Comparison of ENCODE assay signal across 8 mouse cellular contexts in the genomic region with DNA sequence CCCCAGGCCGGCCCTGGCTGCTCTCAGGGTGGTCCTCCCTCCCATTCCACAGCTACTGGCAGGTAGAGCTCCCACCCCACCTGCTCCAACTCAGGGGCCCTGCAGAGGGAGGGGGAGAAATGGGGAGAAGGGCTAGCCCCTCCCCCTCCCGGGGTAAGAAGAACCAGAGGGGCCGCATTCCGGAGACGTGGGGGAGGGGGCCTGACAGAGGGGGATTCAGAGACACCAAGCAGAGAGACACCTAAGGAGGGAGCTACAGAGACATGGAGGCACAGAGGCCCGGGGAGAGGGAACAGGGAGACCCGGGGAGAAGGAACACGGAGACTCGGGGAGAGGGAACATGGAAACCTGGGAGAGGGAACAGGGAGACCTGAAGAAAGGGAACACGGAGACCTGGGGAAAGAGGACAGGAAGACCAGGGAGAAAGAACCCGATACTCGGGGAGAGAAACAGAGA. TPM values are rescaled to one million over a fixed set of nuclear protein-coding genes. Genes with fewer than 3 reads are reported as not detected.
A peak's percentile ranks its signal among the peaks of the same experiment; 100 is the strongest.
DNase-seq lines count a peak whose midpoint lies in the region; ATAC-seq and TF ChIP-seq lines count a peak whose summit lies in the region.

No protein-coding gene starts in this region.

- under 1% methylated on average over 12 of the region's 12 CpGs for WGBS in hindbrain, embryonic 12.5 days
- 6% methylated on average over 12 of the region's 12 CpGs for WGBS in liver, embryonic 15.5 days (ENCODE audit: insufficient replicate concordance)
- 7% methylated on average over 12 of the region's 12 CpGs for WGBS in small intestine, adult 2 months

- peaks cover 14% of the 10 kb centered on the region; the same call in 1 of the 2 replicates for H3K36me3 ChIP-seq in hindbrain, embryonic 12.5 days
- no peaks in the 10 kb centered on the region for H3K36me3 ChIP-seq in liver, embryonic 15.5 days (replicated peaks)
- H3K36me3 ChIP-seq in small intestine, adult 2 months (ENCODE audit: control insufficient read depth, insufficient read depth, low read length) = peaks cover 4% of the 10 kb centered on the region

- peak; percentile 30; the same call in 1 of the 2 replicates for ATAC-seq in hindbrain, embryonic 12.5 days (ENCODE audit: low FRiP score)
- ATAC-seq in liver, embryonic 15.5 days (ENCODE audit: insufficient read depth) = no peak

- no peak for DNase-seq in gastrocnemius, adult 2 months
- no peak for DNase-seq in gastrocnemius, postnatal 25 days
- DNase-seq in R1 (ENCODE audit: low read depth, low spot score) = peak; percentile 76
- DNase-seq in left cerebral cortex, postnatal 36 days (ENCODE audit: low spot score in 2 of 2) = no peak
- DNase-seq in gastrocnemius, postnatal 14 days = no peak

- peaks cover 44% of the 10 kb centered on the region for H3K4me1 ChIP-seq in hindbrain, embryonic 12.5 days
- H3K4me1 ChIP-seq in liver, embryonic 15.5 days (replicated peaks) = peaks cover 9% of the 10 kb centered on the region; the same call in 1 of the 2 replicates
- peaks cover 21% of the 10 kb centered on the region for H3K4me1 ChIP-seq in small intestine, adult 2 months (ENCODE audit: control insufficient read depth, insufficient read depth, insufficient read length, low read length)

- no peaks in the 10 kb centered on the region for H3K9me3 ChIP-seq in hindbrain, embryonic 12.5 days (replicated peaks)
- H3K9me3 ChIP-seq in liver, embryonic 15.5 days (replicated peaks) = no peaks in the 10 kb centered on the region

- H3K4me2 ChIP-seq in hindbrain, embryonic 12.5 days (replicated peaks) = peak overlapping the region; percentile 72
- peak overlapping the region; percentile 53 for H3K4me2 ChIP-seq in liver, embryonic 15.5 days

- H3K9ac ChIP-seq in hindbrain, embryonic 12.5 days = peak overlapping the region; percentile 99
- peak overlapping the region; percentile 39 for H3K9ac ChIP-seq in liver, embryonic 15.5 days

- H3K4me3 ChIP-seq in gastrocnemius, adult 2 months = peak overlapping the region; percentile 81
- H3K4me3 ChIP-seq in hindbrain, embryonic 12.5 days = peak overlapping the region; percentile 99
- peak overlapping the region; percentile 56 for H3K4me3 ChIP-seq in liver, embryonic 15.5 days (replicated peaks)
- H3K4me3 ChIP-seq in small intestine, adult 2 months (ENCODE audit: low read depth, low read length) = peak overlapping the region; percentile 97

- TF ChIP-seq CTCF in gastrocnemius, adult 2 months (IDR thresholded peaks at IDR 0.05) = no peak
- TF ChIP-seq CTCF in small intestine, adult 2 months (IDR thresholded peaks at IDR 0.05; ENCODE audit: extremely low read depth, insufficient read length, insufficient replicate concordance, low read depth, low read length) = no peak

- intact Hi-C loops in gastrocnemius, adult 2 months (cut with DNase I) = loop anchor here (10.0 kb wide), 2 partner anchors 365 to 465 kb away; a partner anchor contains a TSS
- intact Hi-C loops in left cerebral cortex, postnatal 36 days (cut with DNase I) = loop anchor here (10.0 kb wide), 1 partner anchor 375 kb away; a partner anchor contains a TSS
- intact Hi-C loops in gastrocnemius, postnatal 14 days (cut with DNase I; ENCODE audit: low total_unique reads) = loop anchor here (2.0 to 5.0 kb wide), 2 partner anchors 73 to 363 kb away; a partner anchor contains a TSS

- TF ChIP-seq POLR2A in small intestine, adult 2 months (IDR thresholded peaks at IDR 0.05; ENCODE audit: low read depth, low read length) = no peak; the same call in 1 of the 2 replicates

- H3K27me3 ChIP-seq in hindbrain, embryonic 12.5 days = no peaks in the 10 kb centered on the region
- H3K27me3 ChIP-seq in liver, embryonic 15.5 days = peaks cover 66% of the 10 kb centered on the region
- 0 out of 2 replicates have a peak, but pooled peaks cover 4% of the 10 kb centered on the region for H3K27me3 ChIP-seq in small intestine, adult 2 months (ENCODE audit: control insufficient read depth, insufficient read depth, low read length)

- H3K27ac ChIP-seq in gastrocnemius, adult 2 months = peak overlapping the region; percentile 68
- peak overlapping the region; percentile 92 for H3K27ac ChIP-seq in hindbrain, embryonic 12.5 days
- H3K27ac ChIP-seq in liver, embryonic 15.5 days (replicated peaks) = peak overlapping the region; percentile 48; the same call in 1 of the 2 replicates
- H3K27ac ChIP-seq in small intestine, adult 2 months (ENCODE audit: insufficient read depth, low read depth, low read length) = peak overlapping the region; percentile 51

RNA-seq across cellular contexts. Expression of a gene that starts 1.2 kb away (rescaled TPM):
- 1 to 10 TPM; 1.5 to 2.5 TPM for total RNA-seq in gastrocnemius, adult 2 months (2021)
- 1 to 10 TPM; 3.7 to 4.8 TPM for total RNA-seq in gastrocnemius, postnatal 25 days (2021)
- 131 and 137 TPM in 2 replicates for polyA plus RNA-seq in hindbrain, embryonic 12.5 days (2016; fragmentation: Nextera tagmentation; extraction: Ambion mirVana)
- 9.8 and 12.7 TPM in 2 replicates for polyA plus RNA-seq in liver, embryonic 15.5 days (2015; fragmentation: Nextera tagmentation; extraction: Ambion mirVana)
- 133 and 257 TPM in 2 replicates for polyA plus RNA-seq in small intestine, adult 2 months (2012; rRNA removed)
- total RNA-seq in left cerebral cortex, postnatal 36 days (2021) = 100 to 1,000 TPM; 118 to 126 TPM
- total RNA-seq in gastrocnemius, postnatal 14 days (2021) = 10 to 100 TPM in 1 of 2 experiments, 1 to 10 TPM in 1; 7.7 to 11.7 TPM

Comparison
In these comparisons a context has a peak if more than half of its experiments do, and no peak if none do; other contexts are left out.
1. RNA of a gene that starts 1.2 kb away (total RNA-seq): 118 to 126 TPM in left cerebral cortex, postnatal 36 days; 7.7 to 11.7 TPM in gastrocnemius, postnatal 14 days, 3.7 to 4.8 TPM in gastrocnemius, postnatal 25 days and 1.5 to 2.5 TPM in gastrocnemius, adult 2 months; every median in the first group is over 4 times any median in the second.
2. Peak in every context shown above with its lines, with median percentiles within 50 percentile points of each other: H3K27ac ChIP-seq and H3K4me3 ChIP-seq.